Mouse (Mus musculus) kidney, postnatal 10 days (tissue): Measurements from ENCODE around the gene Ppan.

ENCODE experiments used
- DNase-seq: peaks from one replicate; pipeline ENCODE4 v3.0.0; 2021; ENCODE audit warnings: mixed read lengths

Ppan gene

GRCm38 (mm10) chr9:20887704-20888385 lies at the start of gene Ppan:
Gene Ppan (plus strand): TSS chr9:20888175.
- DNase-seq, result peak; percentile 98

- DNase-seq, result no peak
Measured at GRCm38 (mm10) chr9:20838931-20839330, 49.0 kb upstream of the Ppan start.

GRCm38 (mm10) chr9:20842211-20842610 lies 45.8 kb upstream of the Ppan start:
- DNase-seq, result no peak

GRCm38 (mm10) chr9:20842670-20843069 lies 45.3 kb upstream of the Ppan start:
- peak; percentile 11 for DNase-seq

- no peak for DNase-seq
Measured at GRCm38 (mm10) chr9:20850179-20850578, 37.8 kb upstream of the Ppan start.

GRCm38 (mm10) chr9:20857131-20857530 lies 30.8 kb upstream of the Ppan start:
- DNase-seq, result peak; percentile 80

GRCm38 (mm10) chr9:20859926-20860325 lies 28.0 kb upstream of the Ppan start:
- no peak for DNase-seq

- DNase-seq, result peak; percentile 57
Measured at GRCm38 (mm10) chr9:20861821-20862220, 26.2 kb upstream of the Ppan start.

- no peak for DNase-seq
Measured at GRCm38 (mm10) chr9:20862225-20862624, 25.8 kb upstream of the Ppan start.

- no peak for DNase-seq
Measured at GRCm38 (mm10) chr9:20866879-20867278, 21.1 kb upstream of the Ppan start.

GRCm38 (mm10) chr9:20868448-20869001 lies 19.4 kb upstream of the Ppan start, which contains the start of gene A230050P20Rik:
Gene A230050P20Rik (plus strand): TSS chr9:20868642.
- DNase-seq, result peak; percentile 83

- peak; percentile 54 for DNase-seq
Measured at GRCm38 (mm10) chr9:20869246-20869645, 18.7 kb upstream of the Ppan start.

GRCm38 (mm10) chr9:20870211-20871173 lies 17.5 kb upstream of the Ppan start:
- DNase-seq, result peak; percentile 21

- DNase-seq, result no peak
Measured at GRCm38 (mm10) chr9:20872991-20873390, 15.0 kb upstream of the Ppan start.

GRCm38 (mm10) chr9:20873521-20873920 lies 14.5 kb upstream of the Ppan start:
- no peak for DNase-seq

GRCm38 (mm10) chr9:20875021-20875790 lies 12.8 kb upstream of the Ppan start:
- peak; percentile 50 for DNase-seq

GRCm38 (mm10) chr9:20876318-20877117 lies 11.5 kb upstream of the Ppan start:
- DNase-seq, result no peak

- peak; percentile 12 for DNase-seq
Measured at GRCm38 (mm10) chr9:20877118-20878040, 10.6 kb upstream of the Ppan start.

- peak; percentile 100 for DNase-seq
Measured at GRCm38 (mm10) chr9:20878041-20878709, 9.8 kb upstream of the Ppan start.

GRCm38 (mm10) chr9:20878710-20879065 lies 9.3 kb upstream of the Ppan start:
- peak; percentile 60 for DNase-seq
